In genomic region chr9:110732623-110733022, GRCm38 (mm10) we compare ENCODE assay signal across 8 mouse cellular contexts. TPM values are rescaled to one million over a fixed set of nuclear protein-coding genes. Genes with fewer than 3 reads are reported as not detected.
DNase-seq lines count a peak whose midpoint lies in the region; ATAC-seq and TF ChIP-seq lines count a peak whose summit lies in the region.

No protein-coding gene starts in this region.

- H3K36me3 ChIP-seq in erythroblast, embryonic 14.5 days (ENCODE audit: control insufficient read depth), result no peaks in the 10 kb centered on the region
- H3K36me3 ChIP-seq in liver, embryonic 11.5 days (ENCODE audit: control insufficient read depth, insufficient read depth, low read length), result no peaks in the 10 kb centered on the region
- H3K36me3 ChIP-seq in testis, adult 2 months (ENCODE audit: control insufficient read depth, insufficient read depth, low read length), result no peaks in the 10 kb centered on the region

- TF ChIP-seq CTCF in testis, adult 2 months (IDR thresholded peaks at IDR 0.05; ENCODE audit: control insufficient read depth, insufficient read depth, insufficient replicate concordance, low read depth, low read length), result no peak

- H3K9ac ChIP-seq in liver, embryonic 11.5 days (ENCODE audit: low read depth, low read length), result peak overlapping the region; percentile 37

- no peak for TF ChIP-seq POLR2A in testis, adult 2 months (IDR thresholded peaks at IDR 0.05; ENCODE audit: control insufficient read depth, low read depth, low read length)

- peak overlapping the region; percentile 55 for H3K4me3 ChIP-seq in erythroblast, embryonic 14.5 days (replicated peaks)
- peak overlapping the region; percentile 32 for H3K4me3 ChIP-seq in liver, embryonic 11.5 days (ENCODE audit: low read depth, low read length)
- peak overlapping the region; percentile 68 for H3K4me3 ChIP-seq in testis, adult 2 months (ENCODE audit: control insufficient read depth, low read depth, low read length)

- peaks cover 65% of the 10 kb centered on the region for H3K27me3 ChIP-seq in erythroblast, embryonic 14.5 days (ENCODE audit: control insufficient read depth)
- H3K27me3 ChIP-seq in liver, embryonic 11.5 days (replicated peaks; ENCODE audit: control insufficient read depth, insufficient read depth, low read length), result peaks cover 23% of the 10 kb centered on the region
- no peaks in the 10 kb centered on the region for H3K27me3 ChIP-seq in testis, adult 2 months (ENCODE audit: control insufficient read depth, insufficient read depth, low read length)

- intact Hi-C loops in gastrocnemius, postnatal 36 days (cut with DNase I), result loop anchor here (5.0 kb wide), 1 partner anchor 140 kb away; no protein-coding TSS in a partner anchor

- peaks cover 14% of the 10 kb centered on the region for H3K4me1 ChIP-seq in erythroblast, embryonic 14.5 days (ENCODE audit: control insufficient read depth)
- H3K4me1 ChIP-seq in liver, embryonic 11.5 days (replicated peaks; ENCODE audit: control insufficient read depth, insufficient read depth, low read length), result peaks cover 10% of the 10 kb centered on the region
- peaks cover 9% of the 10 kb centered on the region for H3K4me1 ChIP-seq in testis, adult 2 months (ENCODE audit: control insufficient read depth, insufficient read depth, low read length)

- DNase-seq in c-Kit-positive CD71-positive TER-119-negative erythroid progenitor cells, embryonic 14.5 days (ENCODE audit: low read depth), result peak; percentile 46
- DNase-seq in gastrocnemius, postnatal 36 days, result peak; percentile 61 to 77
- DNase-seq in liver, embryonic 11.5 days (ENCODE audit: low spot score), result peak; percentile 82

- no peak overlapping the region; the same call in 1 of the 2 replicates for H3K27ac ChIP-seq in liver, embryonic 11.5 days (ENCODE audit: low read depth, low read length)
- no peak overlapping the region for H3K27ac ChIP-seq in testis, adult 2 months (ENCODE audit: control insufficient read depth, insufficient read depth, low read depth, low read length)

- ATAC-seq in erythroblast, adult 5-6 weeks (replicated peaks; ENCODE audit: low FRiP score, poor library complexity, severe bottlenecking), result no peak
- peak; percentile 73 for ATAC-seq in inflammation-experienced regulatory T-cells, adult 6 months
- ATAC-seq in liver, embryonic 11.5 days (replicated peaks; ENCODE audit: low FRiP score), result peak; percentile 89
- ATAC-seq in monocyte, adult 5-6 weeks (replicated peaks; ENCODE audit: insufficient number of reproducible peaks, low FRiP score, low TSS enrichment, poor library complexity, severe bottlenecking), result peak; percentile 85

- peak overlapping the region; percentile 73 for H3K4me2 ChIP-seq in liver, embryonic 11.5 days

- WGBS in liver, embryonic 11.5 days, result under 1% methylated on average over 26 of the region's 26 CpGs

- no peaks in the 10 kb centered on the region for H3K9me3 ChIP-seq in erythroblast, embryonic 14.5 days (ENCODE audit: control insufficient read depth, low read length)
- no peaks in the 10 kb centered on the region for H3K9me3 ChIP-seq in liver, embryonic 11.5 days (ENCODE audit: control insufficient read depth, low read length)

RNA-seq across cellular contexts. Expression of gene Myl3, which starts 9.0 kb away (rescaled TPM):
- not detected in 2 replicates for polyA plus RNA-seq in erythroblast, embryonic 14.5 days (2012)
- not detected in 2 replicates for total RNA-seq in erythroblast, adult 5-6 weeks (2015; ENCODE audit: low replicate concordance)
- not detected in 2 replicates for total RNA-seq in erythroblast, adult 5-6 weeks (2017; ENCODE audit: low replicate concordance)
- 1,000 to 10,000 TPM in 1 of 2 experiments, 100 to 1,000 TPM in 1; 290 to 1,186 TPM for total RNA-seq in gastrocnemius, postnatal 36 days (2021)
- not detected for polyA plus RNA-seq in inflammation-experienced regulatory T-cells, adult 6 months (2017; shearing (Covaris generic))
- 2.1 and 6.8 TPM in 2 replicates for polyA plus RNA-seq in liver, embryonic 11.5 days (2014; fragmentation: Nextera tagmentation; extraction: Ambion mirVana)
- 0.49 TPM in 1 of 3 replicates, not detected in the others for total RNA-seq in monocyte, adult 5-6 weeks (2017)
- polyA plus RNA-seq in testis, adult 2 months (2012; rRNA removed), result 0.90 TPM in 2 replicates

RNA-seq across cellular contexts. Expression of gene Pth1r, which starts 14.3 kb away (rescaled TPM):
- not detected in 2 replicates for polyA plus RNA-seq in erythroblast, embryonic 14.5 days (2012)
- total RNA-seq in erythroblast, adult 5-6 weeks (2015; ENCODE audit: low replicate concordance), result not detected in 2 replicates
- not detected in 2 replicates for total RNA-seq in erythroblast, adult 5-6 weeks (2017; ENCODE audit: low replicate concordance)
- total RNA-seq in gastrocnemius, postnatal 36 days (2021), result 1 to 10 TPM in 1 of 2 experiments, under 1 TPM in 1; 0.74 to 1.1 TPM
- polyA plus RNA-seq in inflammation-experienced regulatory T-cells, adult 6 months (2017; shearing (Covaris generic)), result not detected
- polyA plus RNA-seq in liver, embryonic 11.5 days (2014; fragmentation: Nextera tagmentation; extraction: Ambion mirVana), result 11.0 and 11.7 TPM in 2 replicates
- total RNA-seq in monocyte, adult 5-6 weeks (2017), result 1.1 TPM in 1 of 3 replicates, not detected in the others
- 2.8 and 2.9 TPM in 2 replicates for polyA plus RNA-seq in testis, adult 2 months (2012; rRNA removed)
